Mouse (Mus musculus): ENCODE data around the gene Iqcg.

The Iqcg gene

GRCm38 (mm10) chr16:32981405-32981804 is 74.6 kb downstream of the Iqcg start:
- DNase-seq (ENCODE audit: low read depth in 1 of 2, low spot score in 2 of 2), result no peak

- no peak for DNase-seq (ENCODE audit: low read depth in 1 of 2, low spot score in 2 of 2)
These were observed 75.8 kb downstream of the Iqcg start for GRCm38 (mm10) chr16:32980227-32980626.

GRCm38 (mm10) chr16:32973047-32973446 is 83.0 kb downstream of the Iqcg start:
- no peak for DNase-seq (ENCODE audit: low read depth in 1 of 2, low spot score in 2 of 2)

- DNase-seq (ENCODE audit: low read depth in 1 of 2, low spot score in 2 of 2), result peak in 1 of 2 experiments; percentile 23
These were observed 83.5 kb downstream of the Iqcg start for GRCm38 (mm10) chr16:32972535-32972934.
